Mouse (Mus musculus) lung, adult 2 months (tissue): ENCODE data around the gene Magi3.

Experiments used
- CTCF ChIP-seq: fragments of 200-500 bp; IDR thresholded peaks from 2 replicates; pipeline ENCODE4 v1.5.1; 2011; ENCODE audit warnings: mild to moderate bottlenecking, low read length, control low read depth; ENCODE audit not compliant: insufficient read depth
- POLR2A ChIP-seq: fragments of 200-500 bp; IDR thresholded peaks from 2 replicates; pipeline ENCODE4 v1.6.1; 2011; ENCODE audit warnings: low read depth, mild to moderate bottlenecking, control low read depth, low read length, borderline replicate concordance; ENCODE audit errors: extremely low read depth

DNA sequence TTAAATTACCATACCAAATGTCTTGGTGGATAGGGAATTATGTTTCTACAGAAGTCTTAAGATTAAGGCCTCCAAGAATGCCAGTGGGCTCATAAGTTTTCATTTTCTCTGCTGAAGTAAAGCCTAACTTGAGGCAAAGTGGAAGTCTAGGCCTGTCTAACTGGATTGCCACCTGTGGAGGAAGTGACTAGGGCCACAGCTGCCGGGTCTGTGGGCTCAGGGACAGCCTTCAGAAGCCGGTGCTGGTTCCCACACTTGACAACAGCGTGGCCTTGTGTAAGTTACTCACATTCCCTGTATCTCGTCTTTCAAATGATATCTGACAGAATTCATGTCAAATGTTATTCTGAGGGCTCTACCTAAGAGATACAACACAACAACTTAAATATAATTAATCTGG, 27.7 kb upstream of the Magi3 start:
- TF ChIP-seq CTCF = no peak
- no peak for TF ChIP-seq POLR2A
